Mouse (Mus musculus): ENCODE results near the gene Nrgn. TPM values are rescaled to one million over a fixed set of nuclear protein-coding genes. Genes with fewer than 3 reads are reported as not detected.
A peak's percentile ranks its signal among the peaks of the same experiment; 100 is the strongest.

Nrgn gene
- polyA plus RNA-seq, 1 experiment from 2014 or later, result 3.8 TPM

GRCm38 (mm10) chr9:37543869-37544440, 8.7 kb downstream of the Nrgn start:
- peak overlapping the region; percentile 60; the same call in 1 of the 2 replicates for H3K9ac ChIP-seq (ENCODE audit: low read length)
- H3K4me1 ChIP-seq (ENCODE audit: control insufficient read depth in 2 of 2, insufficient read depth in 2 of 2, low read length in 2 of 2), result peaks cover 7% of the 10 kb centered on the region in 2 experiments; a peak in 3 of 4 replicates

GRCm38 (mm10) chr9:37541851-37542642, 10.7 kb downstream of the Nrgn start:
- Histone ChIP-seq H3K9me3 (ENCODE audit: control insufficient read depth, low read length) (no peaks in the 10 kb centered on the region), H3K27me3 (ENCODE audit: control insufficient read depth, insufficient read depth, low read length) (peaks cover 14% of the 10 kb centered on the region), H3K9ac (ENCODE audit: low read length) (no peak overlapping the region), H3K36me3 (ENCODE audit: control insufficient read depth, insufficient read depth, low read length) (peaks cover 12% of the 10 kb centered on the region; the same call in 1 of the 2 replicates), H3K4me2 (ENCODE audit: low read length) (no peak overlapping the region), H3K27ac (replicated peaks in 1 of 2; ENCODE audit: control insufficient read depth in 1 of 2, insufficient read depth in 1 of 2, low read depth in 2 of 2, low read length in 2 of 2) (peak overlapping the region in 1 of 2 experiments; percentile 21; a peak in 1 of 4 replicates), H3K4me3 (ENCODE audit: control insufficient read depth in 1 of 2, insufficient read depth in 1 of 2, low read depth in 1 of 2, low read length in 2 of 2) (no peak overlapping the region), H3K4me1 (ENCODE audit: control insufficient read depth in 2 of 2, insufficient read depth in 2 of 2, low read length in 2 of 2) (peaks cover 13% of the 10 kb centered on the region in 2 experiments)
- ATAC-seq (ENCODE audit: insufficient number of reproducible peaks, insufficient read depth, low FRiP score, low read depth), result no peak
- WGBS, result 57% methylated on average over 7 of the region's 7 CpGs

More at GRCm38 (mm10) chr9:37543869-37544440, 8.7 kb downstream of the Nrgn start:
- Histone ChIP-seq H3K36me3 (ENCODE audit: control insufficient read depth, insufficient read depth, low read length) (peaks cover 7% of the 10 kb centered on the region; the same call in 1 of the 2 replicates), H3K27ac (replicated peaks in 1 of 2; ENCODE audit: control insufficient read depth in 1 of 2, insufficient read depth in 1 of 2, low read depth in 2 of 2, low read length in 2 of 2) (no peak overlapping the region), H3K4me3 (ENCODE audit: control insufficient read depth in 1 of 2, insufficient read depth in 1 of 2, low read depth in 1 of 2, low read length in 2 of 2) (peak overlapping the region; percentile 38 to 45), H3K27me3 (ENCODE audit: control insufficient read depth, insufficient read depth, low read length) (peaks cover 19% of the 10 kb centered on the region), H3K4me2 (ENCODE audit: low read length) (peak overlapping the region; percentile 93), H3K9me3 (ENCODE audit: control insufficient read depth, low read length) (no peaks in the 10 kb centered on the region)
- no peak for ATAC-seq (ENCODE audit: insufficient number of reproducible peaks, insufficient read depth, low FRiP score, low read depth)
- 32% methylated on average over 12 of the region's 12 CpGs for WGBS

- H3K4me2 ChIP-seq (ENCODE audit: low read length), result no peak overlapping the region
- H3K4me1 ChIP-seq (ENCODE audit: control insufficient read depth in 2 of 2, insufficient read depth in 2 of 2, low read length in 2 of 2), result peaks cover 12 to 19% of the 10 kb centered on the region in 2 experiments
- ATAC-seq (ENCODE audit: insufficient number of reproducible peaks, insufficient read depth, low FRiP score, low read depth), result no peak
- H3K9me3 ChIP-seq (ENCODE audit: control insufficient read depth, low read length), result no peaks in the 10 kb centered on the region
- 68% methylated on average over 6 of the region's 6 CpGs for WGBS
- H3K27me3 ChIP-seq (ENCODE audit: control insufficient read depth, insufficient read depth, low read length), result peaks cover 7% of the 10 kb centered on the region
- no peak overlapping the region for H3K4me3 ChIP-seq (ENCODE audit: control insufficient read depth in 1 of 2, insufficient read depth in 1 of 2, low read depth in 1 of 2, low read length in 2 of 2)
- H3K27ac ChIP-seq (replicated peaks in 1 of 2; ENCODE audit: control insufficient read depth in 1 of 2, insufficient read depth in 1 of 2, low read depth in 2 of 2, low read length in 2 of 2), result peak overlapping the region in 1 of 2 experiments; percentile 21; a peak in 1 of 4 replicates
- peaks cover 12% of the 10 kb centered on the region; the same call in 1 of the 2 replicates for H3K36me3 ChIP-seq (ENCODE audit: control insufficient read depth, insufficient read depth, low read length)
- H3K9ac ChIP-seq (ENCODE audit: low read length), result no peak overlapping the region
These were observed 11.8 kb downstream of the Nrgn start for GRCm38 (mm10) chr9:37540701-37541575.

- H3K4me1 ChIP-seq (ENCODE audit: control insufficient read depth in 2 of 2, insufficient read depth in 2 of 2, low read length in 2 of 2), result peaks cover 9 to 19% of the 10 kb centered on the region in 2 experiments
- no peaks in the 10 kb centered on the region for H3K9me3 ChIP-seq (ENCODE audit: control insufficient read depth, low read length)
- 85% methylated on average over 4 of the region's 4 CpGs for WGBS
- H3K36me3 ChIP-seq (ENCODE audit: control insufficient read depth, insufficient read depth, low read length), result peaks cover 12% of the 10 kb centered on the region; the same call in 1 of the 2 replicates
- H3K4me2 ChIP-seq (ENCODE audit: low read length), result no peak overlapping the region
- H3K27ac ChIP-seq (replicated peaks in 1 of 2; ENCODE audit: control insufficient read depth in 1 of 2, insufficient read depth in 1 of 2, low read depth in 2 of 2, low read length in 2 of 2), result no peak overlapping the region
- H3K9ac ChIP-seq (ENCODE audit: low read length), result no peak overlapping the region
- H3K27me3 ChIP-seq (ENCODE audit: control insufficient read depth, insufficient read depth, low read length), result no peaks in the 10 kb centered on the region
- no peak for ATAC-seq (ENCODE audit: insufficient number of reproducible peaks, insufficient read depth, low FRiP score, low read depth)
- H3K4me3 ChIP-seq (ENCODE audit: control insufficient read depth in 1 of 2, insufficient read depth in 1 of 2, low read depth in 1 of 2, low read length in 2 of 2), result no peak overlapping the region
These were observed 12.5 kb downstream of the Nrgn start for GRCm38 (mm10) chr9:37540226-37540625.

- WGBS, result 53% methylated on average over 23 of the region's 23 CpGs
- 0 out of 4 replicates have a peak within 1 kb of the TSS, but pooled peaks of 1 of the 2 experiments have one; percentile 7 for H3K27ac ChIP-seq (replicated peaks in 1 of 2; ENCODE audit: control insufficient read depth in 1 of 2, insufficient read depth in 1 of 2, low read depth in 2 of 2, low read length in 2 of 2)
- no peak for ATAC-seq (ENCODE audit: insufficient number of reproducible peaks, insufficient read depth, low FRiP score, low read depth)
- no peak within 1 kb of the TSS for H3K9ac ChIP-seq (ENCODE audit: low read length)
- no peak within 1 kb of the TSS for H3K4me2 ChIP-seq (ENCODE audit: low read length)
- peaks cover 9 to 19% of the 10 kb centered on the region in 2 experiments for H3K4me1 ChIP-seq (ENCODE audit: control insufficient read depth in 2 of 2, insufficient read depth in 2 of 2, low read length in 2 of 2)
- H3K4me3 ChIP-seq (ENCODE audit: control insufficient read depth in 1 of 2, insufficient read depth in 1 of 2, low read depth in 1 of 2, low read length in 2 of 2), result no peak within 1 kb of the TSS
- H3K36me3 ChIP-seq (ENCODE audit: control insufficient read depth, insufficient read depth, low read length), result peaks cover 12% of the 10 kb centered on the region; the same call in 1 of the 2 replicates
- no peaks in the 10 kb centered on the region for H3K27me3 ChIP-seq (ENCODE audit: control insufficient read depth, insufficient read depth, low read length)
- no peaks in the 10 kb centered on the region for H3K9me3 ChIP-seq (ENCODE audit: control insufficient read depth, low read length)
These were observed 13.3 kb downstream of the Nrgn start, which contains the start of gene Vsig2 for GRCm38 (mm10) chr9:37539170-37540025. TSS of gene Vsig2 (plus strand) at chr9:37539255.

- ATAC-seq (ENCODE audit: insufficient number of reproducible peaks, insufficient read depth, low FRiP score, low read depth), result no peak
- WGBS, result 48% methylated on average over 5 of the region's 5 CpGs
- Histone ChIP-seq H3K4me3 (ENCODE audit: control insufficient read depth in 1 of 2, insufficient read depth in 1 of 2, low read depth in 1 of 2, low read length in 2 of 2) (no peak overlapping the region), H3K9ac (ENCODE audit: low read length) (no peak overlapping the region), H3K4me2 (ENCODE audit: low read length) (no peak overlapping the region), H3K4me1 (ENCODE audit: control insufficient read depth in 2 of 2, insufficient read depth in 2 of 2, low read length in 2 of 2) (peaks cover 6 to 15% of the 10 kb centered on the region in 2 experiments), H3K36me3 (ENCODE audit: control insufficient read depth, insufficient read depth, low read length) (peaks cover 17% of the 10 kb centered on the region; the same call in 1 of the 2 replicates), H3K27me3 (ENCODE audit: control insufficient read depth, insufficient read depth, low read length) (no peaks in the 10 kb centered on the region), H3K27ac (replicated peaks in 1 of 2; ENCODE audit: control insufficient read depth in 1 of 2, insufficient read depth in 1 of 2, low read depth in 2 of 2, low read length in 2 of 2) (peak overlapping the region; percentile 16 to 24; a peak in 1 of 4 replicates), H3K9me3 (ENCODE audit: control insufficient read depth, low read length) (no peaks in the 10 kb centered on the region)
These were observed 14.9 kb downstream of the Nrgn start for GRCm38 (mm10) chr9:37537658-37538250.

Data from heart, embryonic 14.5 days (tissue).